Comparison of ENCODE assay signal across 24 mouse cellular contexts in the genomic region with DNA sequence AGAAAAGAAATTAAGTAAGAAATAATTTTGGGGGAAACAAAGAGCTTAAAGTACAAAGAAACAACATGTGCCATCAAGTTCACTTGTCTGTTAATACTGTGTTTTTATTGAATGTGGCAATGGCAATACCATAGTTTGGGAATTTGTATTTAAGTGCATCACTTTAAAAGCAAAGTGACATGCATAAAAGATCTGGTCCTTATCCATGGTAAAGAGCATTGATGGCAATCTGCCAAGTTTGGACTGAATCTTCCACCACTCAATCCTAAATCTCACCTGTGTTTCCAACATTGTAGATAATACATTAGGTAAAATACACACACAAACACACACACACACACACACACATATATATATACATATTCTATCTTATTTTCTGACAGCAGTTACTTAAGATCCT.
DNase-seq lines count a peak whose midpoint lies in the region; ATAC-seq and TF ChIP-seq lines count a peak whose summit lies in the region.
"Had no signal": no experiment of that assay in that cellular context is flagged by ENCODE, and none has a peak within 500 bp of the region (broad histone marks: within the 10 kb centered on the region; RNA-seq: fewer than 3 reads in every experiment).

No protein-coding gene starts in this region.

- H3K9me3 ChIP-seq in hindbrain, postnatal 0 days (ENCODE audit: low read length), result no peaks in the 10 kb centered on the region
- no peaks in the 10 kb centered on the region for H3K9me3 ChIP-seq in hindbrain, embryonic 12.5 days (replicated peaks)
- no peaks in the 10 kb centered on the region for H3K9me3 ChIP-seq in midbrain, embryonic 11.5 days (ENCODE audit: control insufficient read depth, low read length)
- H3K9me3 ChIP-seq in midbrain, embryonic 15.5 days, result no peaks in the 10 kb centered on the region
- H3K9me3 ChIP-seq: G1E had no signal

- no peak overlapping the region for H3K9ac ChIP-seq in hindbrain, postnatal 0 days (replicated peaks; ENCODE audit: low read length)
- H3K9ac ChIP-seq in hindbrain, embryonic 12.5 days, result no peak overlapping the region
- H3K9ac ChIP-seq in midbrain, embryonic 11.5 days (ENCODE audit: low read length), result no peak overlapping the region
- H3K9ac ChIP-seq in midbrain, embryonic 15.5 days, result no peak overlapping the region

- peak; percentile 28 to 52 for DNase-seq in cerebellum, postnatal 10 days
- DNase-seq in hindbrain, postnatal 0 days (ENCODE audit: low spot score), result peak; percentile 29
- peak; percentile 84 for DNase-seq in midbrain, embryonic 11.5 days (ENCODE audit: low spot score, missing footprints)
- DNase-seq in brain, embryonic 14.5 days (ENCODE audit: low read depth), result peak; percentile 17
- no peak for DNase-seq in embryo, embryonic 9.5 days (ENCODE audit: extremely low spot score)
- DNase-seq: adrenal gland, adult 2 months; adrenal gland, adult 8-10 months; adrenal gland, postnatal 10 days; adrenal gland, postnatal 14 days; adrenal gland, postnatal 25 days; adrenal gland, postnatal 36 days; B cell, adult 2 months; cerebellum, adult 11 months; cerebellum, adult 11-12 months; cerebellum, adult 18-20 months; cerebellum, adult 2 months had no signal

- no peaks in the 10 kb centered on the region for H3K36me3 ChIP-seq in hindbrain, postnatal 0 days (ENCODE audit: insufficient read depth, low read length)
- no peaks in the 10 kb centered on the region for H3K36me3 ChIP-seq in hindbrain, embryonic 12.5 days
- no peaks in the 10 kb centered on the region for H3K36me3 ChIP-seq in midbrain, embryonic 11.5 days (ENCODE audit: control insufficient read depth, insufficient read depth, low read length)
- no peaks in the 10 kb centered on the region for H3K36me3 ChIP-seq in midbrain, embryonic 15.5 days (replicated peaks)
- H3K36me3 ChIP-seq: G1E had no signal

- no peak overlapping the region for H3K4me3 ChIP-seq in hindbrain, postnatal 0 days (ENCODE audit: low read length)
- no peak overlapping the region for H3K4me3 ChIP-seq in hindbrain, embryonic 12.5 days
- H3K4me3 ChIP-seq in midbrain, embryonic 11.5 days (ENCODE audit: low read depth, low read length), result no peak overlapping the region
- no peak overlapping the region for H3K4me3 ChIP-seq in midbrain, embryonic 15.5 days

- TF ChIP-seq CTCF in hindbrain, postnatal 0 days (IDR thresholded peaks at IDR 0.05; ENCODE audit: low read depth), result no peak
- TF ChIP-seq CTCF in brain, embryonic 14.5 days (IDR thresholded peaks at IDR 0.05; ENCODE audit: borderline replicate concordance, extremely low read depth, insufficient read depth, insufficient read length), result no peak

- ATAC-seq in cerebellum, adult (ENCODE audit: insufficient number of reproducible peaks, low FRiP score, low TSS enrichment), result no peak
- no peak for ATAC-seq in hindbrain, postnatal 0 days
- ATAC-seq in hindbrain, embryonic 12.5 days (ENCODE audit: low FRiP score), result no peak
- no peak for ATAC-seq in midbrain, embryonic 11.5 days (ENCODE audit: low FRiP score)
- ATAC-seq in midbrain, embryonic 15.5 days (replicated peaks), result no peak
- ATAC-seq: activated CD4-positive, CD25-positive, alpha-beta regulatory T cell, adult 4 months; CD4-positive, CD25-positive, alpha-beta regulatory T cell, adult 4 months; Patski had no signal

- TF ChIP-seq POLR2A in brain, embryonic 14.5 days (IDR thresholded peaks at IDR 0.05; ENCODE audit: borderline replicate concordance, extremely low read depth, insufficient read depth, insufficient read length, poor library complexity, severe bottlenecking), result no peak

- no peaks in the 10 kb centered on the region for H3K27me3 ChIP-seq in hindbrain, postnatal 0 days (ENCODE audit: insufficient read depth, low read length)
- H3K27me3 ChIP-seq in hindbrain, embryonic 12.5 days, result no peaks in the 10 kb centered on the region
- no peaks in the 10 kb centered on the region for H3K27me3 ChIP-seq in midbrain, embryonic 11.5 days (ENCODE audit: control insufficient read depth, insufficient read depth, low read length)
- no peaks in the 10 kb centered on the region for H3K27me3 ChIP-seq in midbrain, embryonic 15.5 days (replicated peaks)
- H3K27me3 ChIP-seq: CH12.LX, Patski had no signal

- H3K27ac ChIP-seq in hindbrain, postnatal 0 days, result no peak overlapping the region
- H3K27ac ChIP-seq in hindbrain, embryonic 12.5 days, result no peak overlapping the region
- no peak overlapping the region for H3K27ac ChIP-seq in midbrain, embryonic 11.5 days (ENCODE audit: low read depth, low read length)
- no peak overlapping the region for H3K27ac ChIP-seq in midbrain, embryonic 15.5 days

- H3K4me1 ChIP-seq in hindbrain, postnatal 0 days (ENCODE audit: insufficient read depth, low read length), result no peaks in the 10 kb centered on the region
- H3K4me1 ChIP-seq in hindbrain, embryonic 12.5 days, result no peaks in the 10 kb centered on the region
- peaks cover 10% of the 10 kb centered on the region; the same call in 1 of the 2 replicates for H3K4me1 ChIP-seq in midbrain, embryonic 11.5 days (ENCODE audit: control insufficient read depth, insufficient read depth, low read length)
- H3K4me1 ChIP-seq in midbrain, embryonic 15.5 days, result no peaks in the 10 kb centered on the region

- no peak overlapping the region for H3K4me2 ChIP-seq in hindbrain, postnatal 0 days (ENCODE audit: low read depth, low read length)
- H3K4me2 ChIP-seq in hindbrain, embryonic 12.5 days (replicated peaks), result no peak overlapping the region
- H3K4me2 ChIP-seq in midbrain, embryonic 11.5 days, result no peak overlapping the region
- H3K4me2 ChIP-seq in midbrain, embryonic 15.5 days, result no peak overlapping the region
